In genomic region chr13:20116019-20116418, GRCm38 (mm10) we compare ENCODE assay signal across 24 mouse cellular contexts. TPM values are rescaled to one million over a fixed set of nuclear protein-coding genes. Genes with fewer than 3 reads are reported as not detected.
DNase-seq lines count a peak whose midpoint lies in the region; ATAC-seq and TF ChIP-seq lines count a peak whose summit lies in the region.
"Had no signal": no experiment of that assay in that cellular context is flagged by ENCODE, and none has a peak within 500 bp of the region (broad histone marks: within the 10 kb centered on the region; RNA-seq: fewer than 3 reads in every experiment).

No protein-coding gene starts in this region.

- peak overlapping the region; percentile 51 for H3K27ac ChIP-seq in heart, adult 2 months
- peak overlapping the region; percentile 78 for H3K27ac ChIP-seq in lung, embryonic 15.5 days
- H3K27ac ChIP-seq in kidney, embryonic 15.5 days, result no peak overlapping the region
- H3K27ac ChIP-seq: heart, embryonic 13.5 days; hindbrain, embryonic 14.5 days; limb, embryonic 13.5 days; liver, embryonic 15.5 days; neural tube, embryonic 15.5 days had no signal

- H3K4me2 ChIP-seq in lung, embryonic 15.5 days, result no peak overlapping the region
- H3K4me2 ChIP-seq in kidney, embryonic 15.5 days, result no peak overlapping the region
- H3K4me2 ChIP-seq: heart, embryonic 13.5 days; hindbrain, embryonic 14.5 days; limb, embryonic 13.5 days; neural tube, embryonic 15.5 days had no signal

- no peak for TF ChIP-seq CTCF in heart, adult 2 months (IDR thresholded peaks at IDR 0.05)
- TF ChIP-seq CTCF in E14TG2a.4 (conservative IDR thresholded peaks at IDR 0.05; ENCODE audit: low read length), result no peak

- TF ChIP-seq EP300 in heart, adult 2 months (IDR thresholded peaks at IDR 0.05; ENCODE audit: insufficient read depth, low read depth, low read length), result no peak

- H3K36me3 ChIP-seq in heart, adult 2 months (ENCODE audit: control insufficient read depth, insufficient read depth, low read length), result peaks cover 5% of the 10 kb centered on the region
- H3K36me3 ChIP-seq in lung, embryonic 15.5 days, result no peaks in the 10 kb centered on the region
- H3K36me3 ChIP-seq in E14TG2a.4 (ENCODE audit: insufficient read depth, low read length), result no peaks in the 10 kb centered on the region
- no peaks in the 10 kb centered on the region for H3K36me3 ChIP-seq in kidney, embryonic 15.5 days
- H3K36me3 ChIP-seq: heart, embryonic 13.5 days; limb, embryonic 13.5 days; liver, embryonic 15.5 days; neural tube, embryonic 15.5 days had no signal

- no peak overlapping the region for H3K9ac ChIP-seq in heart, adult 2 months (ENCODE audit: low read depth, low read length)
- no peak overlapping the region for H3K9ac ChIP-seq in lung, embryonic 15.5 days
- H3K9ac ChIP-seq in kidney, embryonic 15.5 days, result no peak overlapping the region
- H3K9ac ChIP-seq: heart, embryonic 13.5 days; hindbrain, embryonic 14.5 days; limb, embryonic 13.5 days; liver, embryonic 15.5 days; neural tube, embryonic 15.5 days had no signal

- no peak overlapping the region for H3K4me3 ChIP-seq in heart, adult 2 months
- no peak overlapping the region for H3K4me3 ChIP-seq in lung, embryonic 15.5 days
- H3K4me3 ChIP-seq in E14TG2a.4 (replicated peaks; ENCODE audit: low read length), result peak overlapping the region; percentile 26; the same call in 1 of the 2 replicates
- H3K4me3 ChIP-seq in kidney, embryonic 15.5 days (replicated peaks), result no peak overlapping the region
- H3K4me3 ChIP-seq: heart, embryonic 13.5 days; limb, embryonic 13.5 days; liver, embryonic 15.5 days; neural tube, embryonic 15.5 days had no signal

- ATAC-seq in lung, embryonic 15.5 days (ENCODE audit: borderline replicate concordance, extremely low read depth, low FRiP score, low TSS enrichment), result no peak
- ATAC-seq in kidney, embryonic 15.5 days (replicated peaks; ENCODE audit: low FRiP score), result no peak
- ATAC-seq: CD4-positive, CD25-positive, alpha-beta regulatory T cell, adult 4 months; forebrain, embryonic 14.5 days; inflammation-experienced regulatory T-cells, adult 6 months had no signal

- no peaks in the 10 kb centered on the region for H3K27me3 ChIP-seq in heart, adult 2 months (ENCODE audit: control insufficient read depth, insufficient read depth, low read length)
- H3K27me3 ChIP-seq in lung, embryonic 15.5 days, result no peaks in the 10 kb centered on the region
- no peaks in the 10 kb centered on the region for H3K27me3 ChIP-seq in E14TG2a.4 (ENCODE audit: insufficient read depth, low read length)
- H3K27me3 ChIP-seq in kidney, embryonic 15.5 days, result no peaks in the 10 kb centered on the region
- H3K27me3 ChIP-seq: heart, embryonic 13.5 days; limb, embryonic 13.5 days; neural tube, embryonic 15.5 days had no signal

- peaks cover 33% of the 10 kb centered on the region for H3K4me1 ChIP-seq in heart, adult 2 months (ENCODE audit: control insufficient read depth, insufficient read depth, low read length)
- peaks cover 75% of the 10 kb centered on the region for H3K4me1 ChIP-seq in lung, embryonic 15.5 days
- peaks cover 52% of the 10 kb centered on the region for H3K4me1 ChIP-seq in E14TG2a.4 (replicated peaks; ENCODE audit: low read depth, low read length)
- no peaks in the 10 kb centered on the region for H3K4me1 ChIP-seq in kidney, embryonic 15.5 days

- H3K79me2 ChIP-seq in heart, adult 2 months (replicated peaks; ENCODE audit: control insufficient read depth, insufficient read depth, low read length), result no peaks in the 10 kb centered on the region

- H3K9me3 ChIP-seq in lung, embryonic 15.5 days, result no peaks in the 10 kb centered on the region
- H3K9me3 ChIP-seq in E14TG2a.4 (ENCODE audit: low read length), result peaks cover 29% of the 10 kb centered on the region
- no peaks in the 10 kb centered on the region for H3K9me3 ChIP-seq in kidney, embryonic 15.5 days (replicated peaks)
- H3K9me3 ChIP-seq: heart, embryonic 13.5 days; limb, embryonic 13.5 days; liver, embryonic 15.5 days; neural tube, embryonic 15.5 days had no signal

- 63% methylated on average over 6 of the region's 6 CpGs for WGBS in heart, adult 2 months
- WGBS in lung, embryonic 15.5 days, result 47% methylated on average over 6 of the region's 6 CpGs
- 52% methylated on average over 6 of the region's 6 CpGs for WGBS in kidney, embryonic 15.5 days

- TF ChIP-seq POLR2A in heart, adult 2 months (IDR thresholded peaks at IDR 0.05; ENCODE audit: insufficient read depth, low read depth, low read length), result no peak

- no peak for DNase-seq in heart, adult 2 months
- DNase-seq in heart, adult 18-20 months, result no peak
- DNase-seq in lung, postnatal 36 days, result no peak
- DNase-seq in ZHBTc4 (ENCODE audit: low read depth, low spot score), result peak; percentile 55
- DNase-seq: adrenal gland, postnatal 10 days; cerebellum, adult 8-10 months; cerebellum, postnatal 36 days; heart, postnatal 14 days; kidney, adult 9 months; kidney, postnatal 25 days; right cerebral cortex, adult 18-20 months; right cerebral cortex, postnatal 4 days; thymus, postnatal 14 days had no signal

- intact Hi-C loops in heart, adult 2 months (cut with DNase I), result no loop called here

RNA-seq across cellular contexts. Expression of gene Elmo1, which starts 25.6 kb away (rescaled TPM):
- total RNA-seq in heart, adult 2 months (2021), result 1 to 10 TPM; 7.1 to 9.1 TPM
- polyA plus RNA-seq in heart, adult 2 months (2012; rRNA removed), result 7.0 and 11.2 TPM in 2 replicates
- total RNA-seq in heart, adult 18-20 months (2021), result 1 to 10 TPM; 7.6 to 9.1 TPM
- polyA plus RNA-seq in lung, embryonic 15.5 days (2015; fragmentation: Nextera tagmentation; extraction: Ambion mirVana), result 32.8 and 37.1 TPM in 2 replicates
- polyA plus RNA-seq in kidney, embryonic 15.5 days (2015; fragmentation: Nextera tagmentation; extraction: Ambion mirVana), result 16.1 and 16.9 TPM in 2 replicates
